Mouse (Mus musculus) kidney, embryonic 15.5 days (tissue): ENCODE data around the gene Lmod2. TPM values are rescaled to one million over a fixed set of nuclear protein-coding genes. Genes with fewer than 3 reads are reported as not detected.
A peak's percentile ranks its signal among the peaks of the same experiment; 100 is the strongest.

Source experiments
- ATAC-seq: fragments of 200-750 bp; cut with Nextera tagmentation; replicated peaks from 2 replicates; pipeline ENCODE4 v1.8.0; 2017; ENCODE audit warnings: moderate TSS enrichment; ENCODE audit not compliant: low FRiP score
- H3K27ac ChIP-seq: fragments of 300-500 bp; sonication (generic); 2 replicates; pipeline ENCODE4 v1.5.1; 2015; ENCODE audit warnings: mild to moderate bottlenecking, inconsistent platforms
- H3K27me3 ChIP-seq: fragments of 300-500 bp; sonication (generic); 2 replicates; pipeline ENCODE4 v1.6.1; 2015; ENCODE audit warnings: inconsistent platforms
- H3K36me3 ChIP-seq: fragments of 300-500 bp; sonication (generic); 2 replicates; pipeline ENCODE4 v1.6.1; 2015; ENCODE audit warnings: inconsistent platforms
- H3K4me1 ChIP-seq: fragments of 300-500 bp; sonication (generic); 2 replicates; pipeline ENCODE4 v1.6.1; 2015; ENCODE audit warnings: inconsistent platforms
- H3K4me2 ChIP-seq: fragments of 300-500 bp; sonication (generic); 2 replicates; pipeline ENCODE4 v1.6.1; 2015; ENCODE audit warnings: moderate library complexity, mild to moderate bottlenecking, inconsistent platforms
- H3K4me3 ChIP-seq: fragments of 300-500 bp; sonication (generic); replicated peaks from 2 replicates; pipeline ENCODE4 v1.5.1; 2015; ENCODE audit warnings: mild to moderate bottlenecking, inconsistent platforms
- H3K9ac ChIP-seq: fragments of 300-500 bp; sonication (generic); 2 replicates; pipeline ENCODE4 v1.6.1; 2015; ENCODE audit warnings: mild to moderate bottlenecking, inconsistent platforms
- H3K9me3 ChIP-seq: fragments of 300-500 bp; sonication (generic); replicated peaks from 2 replicates; pipeline ENCODE4 v1.6.1; 2016; ENCODE audit warnings: inconsistent platforms
- WGBS: fragments of 180-500 bp; shearing (Covaris S2); methylation state at CpG from one replicate; pipeline ENCODE4 v1.1.7; 2015; ENCODE audit warnings: mixed read lengths; 5-methylcytosine and 5-hydroxymethylcytosine counted together
- polyA plus RNA-seq: library from polyadenylated mRNA; unstranded; fragments of >200 nt; fragmentation: Nextera tagmentation; extraction: Ambion mirVana; gene quantifications from 2 replicates; pipeline ENCODE4 v1.2.1, GENCODE M21; 2015

Lmod2 gene
- polyA plus RNA-seq, 1 experiment from 2014 or later = 0.17 TPM

GRCm38 (mm10) chr6:24583456-24583855, 14.1 kb upstream of the Lmod2 start:
- H3K36me3 ChIP-seq = no peaks in the 10 kb centered on the region
- H3K9me3 ChIP-seq = no peaks in the 10 kb centered on the region
- WGBS = 77% methylated on average over 3 of the region's 3 CpGs
- peaks cover 9% of the 10 kb centered on the region for H3K4me1 ChIP-seq
- H3K9ac ChIP-seq = no peak overlapping the region
- no peak for ATAC-seq
- H3K27me3 ChIP-seq = no peaks in the 10 kb centered on the region
- H3K4me2 ChIP-seq = no peak overlapping the region
- H3K4me3 ChIP-seq = no peak overlapping the region
- H3K27ac ChIP-seq = no peak overlapping the region

- H3K4me2 ChIP-seq = no peak overlapping the region
- no peak overlapping the region for H3K9ac ChIP-seq
- H3K9me3 ChIP-seq = no peaks in the 10 kb centered on the region
- H3K27ac ChIP-seq = peak overlapping the region; percentile 72
- no peak overlapping the region for H3K4me3 ChIP-seq
- peak; percentile 41 for ATAC-seq
- no peaks in the 10 kb centered on the region for H3K36me3 ChIP-seq
- H3K4me1 ChIP-seq = peaks cover 9% of the 10 kb centered on the region
- H3K27me3 ChIP-seq = no peaks in the 10 kb centered on the region
- 47% methylated on average over 10 of the region's 10 CpGs for WGBS
Measured at GRCm38 (mm10) chr6:24585431-24586310, 11.9 kb upstream of the Lmod2 start.

- H3K4me2 ChIP-seq = no peak overlapping the region
- no peak overlapping the region for H3K9ac ChIP-seq
- H3K27me3 ChIP-seq = no peaks in the 10 kb centered on the region
- WGBS = 25% methylated on average over 3 of the region's 3 CpGs
- H3K36me3 ChIP-seq = no peaks in the 10 kb centered on the region
- no peaks in the 10 kb centered on the region for H3K9me3 ChIP-seq
- peaks cover 11% of the 10 kb centered on the region for H3K4me1 ChIP-seq
- peak; percentile 60; the same call in 1 of the 2 replicates for ATAC-seq
- H3K27ac ChIP-seq = peak overlapping the region; percentile 72
- no peak overlapping the region for H3K4me3 ChIP-seq
Measured at GRCm38 (mm10) chr6:24586885-24587284, 10.7 kb upstream of the Lmod2 start.

- Histone ChIP-seq H3K9me3 (no peaks in the 10 kb centered on the region), H3K9ac (no peak overlapping the region)
Measured at GRCm38 (mm10) chr6:24590282-24590681, 7.3 kb upstream of the Lmod2 start.

GRCm38 (mm10) chr6:24591525-24592218, 5.9 kb upstream of the Lmod2 start:
- Histone ChIP-seq H3K36me3 (no peaks in the 10 kb centered on the region), H3K4me3 (no peak overlapping the region), H3K27me3 (no peaks in the 10 kb centered on the region), H3K9me3 (no peaks in the 10 kb centered on the region), H3K27ac (peak overlapping the region; percentile 51), H3K4me2 (no peak overlapping the region), H3K9ac (no peak overlapping the region), H3K4me1 (peaks cover 8% of the 10 kb centered on the region)
- 44% methylated on average over 10 of the region's 10 CpGs for WGBS
- peak; percentile 90 for ATAC-seq

More at GRCm38 (mm10) chr6:24590282-24590681, 7.3 kb upstream of the Lmod2 start:
- Histone ChIP-seq H3K4me2 (no peak overlapping the region), H3K4me1 (peaks cover 12% of the 10 kb centered on the region), H3K27ac (no peak overlapping the region), H3K36me3 (no peaks in the 10 kb centered on the region), H3K27me3 (no peaks in the 10 kb centered on the region), H3K4me3 (no peak overlapping the region)
- 92% methylated on average over 5 of the region's 5 CpGs for WGBS
- no peak for ATAC-seq

GRCm38 (mm10) chr6:24599179-24599578, 1.6 kb downstream of the Lmod2 start:
- Histone ChIP-seq H3K27me3 (no peaks in the 10 kb centered on the region), H3K4me2 (no peak overlapping the region), H3K9me3 (no peaks in the 10 kb centered on the region), H3K4me3 (no peak overlapping the region), H3K27ac (no peak overlapping the region), H3K4me1 (no peaks in the 10 kb centered on the region), H3K36me3 (no peaks in the 10 kb centered on the region), H3K9ac (no peak overlapping the region)
- ATAC-seq = no peak
- 94% methylated on average over 6 of the region's 6 CpGs for WGBS

GRCm38 (mm10) chr6:24599639-24600038, 2.1 kb downstream of the Lmod2 start:
- Histone ChIP-seq H3K4me3 (no peak overlapping the region), H3K27me3 (no peaks in the 10 kb centered on the region), H3K4me2 (no peak overlapping the region), H3K27ac (no peak overlapping the region), H3K9me3 (no peaks in the 10 kb centered on the region), H3K4me1 (no peaks in the 10 kb centered on the region), H3K9ac (no peak overlapping the region), H3K36me3 (no peaks in the 10 kb centered on the region)
- no peak for ATAC-seq
- WGBS = 91% methylated on average over 5 of the region's 5 CpGs

- no peak for ATAC-seq
- Histone ChIP-seq H3K27me3 (no peaks in the 10 kb centered on the region), H3K4me1 (no peaks in the 10 kb centered on the region), H3K4me3 (no peak overlapping the region), H3K36me3 (no peaks in the 10 kb centered on the region), H3K9me3 (no peaks in the 10 kb centered on the region), H3K27ac (no peak overlapping the region), H3K9ac (no peak overlapping the region), H3K4me2 (no peak overlapping the region)
- WGBS = 79% methylated on average over 6 of the region's 6 CpGs
Measured at GRCm38 (mm10) chr6:24600134-24600533, 2.6 kb downstream of the Lmod2 start.

GRCm38 (mm10) chr6:24600726-24601125, 3.2 kb downstream of the Lmod2 start:
- H3K36me3 ChIP-seq = no peaks in the 10 kb centered on the region
- H3K4me3 ChIP-seq = no peak overlapping the region
- no peaks in the 10 kb centered on the region for H3K9me3 ChIP-seq
- no peak for ATAC-seq
- no peaks in the 10 kb centered on the region for H3K27me3 ChIP-seq
- H3K4me1 ChIP-seq = no peaks in the 10 kb centered on the region
- 60% methylated on average over 4 of the region's 4 CpGs for WGBS
- H3K4me2 ChIP-seq = no peak overlapping the region
- H3K27ac ChIP-seq = no peak overlapping the region
- H3K9ac ChIP-seq = no peak overlapping the region

GRCm38 (mm10) chr6:24601668-24602067, 4.1 kb downstream of the Lmod2 start:
- H3K4me1 ChIP-seq = no peaks in the 10 kb centered on the region
- no peak overlapping the region for H3K27ac ChIP-seq
- 27% methylated on average over 1 of the region's 1 CpGs for WGBS
- H3K4me2 ChIP-seq = no peak overlapping the region
- no peaks in the 10 kb centered on the region for H3K36me3 ChIP-seq
- H3K9ac ChIP-seq = no peak overlapping the region
- no peaks in the 10 kb centered on the region for H3K9me3 ChIP-seq
- H3K27me3 ChIP-seq = no peaks in the 10 kb centered on the region
- no peak overlapping the region for H3K4me3 ChIP-seq
- no peak for ATAC-seq

- Histone ChIP-seq H3K36me3 (no peaks in the 10 kb centered on the region), H3K4me3 (no peak overlapping the region), H3K27me3 (no peaks in the 10 kb centered on the region), H3K9ac (no peak overlapping the region), H3K4me1 (no peaks in the 10 kb centered on the region), H3K27ac (no peak overlapping the region), H3K4me2 (no peak overlapping the region), H3K9me3 (no peaks in the 10 kb centered on the region)
- 82% methylated on average over 3 of the region's 3 CpGs for WGBS
- no peak for ATAC-seq
Measured at GRCm38 (mm10) chr6:24602351-24602750, 4.8 kb downstream of the Lmod2 start.

GRCm38 (mm10) chr6:24602993-24603392, 5.4 kb downstream of the Lmod2 start:
- WGBS = 86% methylated on average over 5 of the region's 5 CpGs
- Histone ChIP-seq H3K27ac (no peak overlapping the region), H3K27me3 (no peaks in the 10 kb centered on the region), H3K9ac (no peak overlapping the region), H3K36me3 (no peaks in the 10 kb centered on the region), H3K4me2 (no peak overlapping the region), H3K4me3 (no peak overlapping the region), H3K4me1 (no peaks in the 10 kb centered on the region), H3K9me3 (no peaks in the 10 kb centered on the region)
- no peak for ATAC-seq
